Mouse (Mus musculus) mouse embryonic stem cell (cell line): ENCODE measurements around the gene Ralgps1.

Experiments used
- in situ Hi-C, 2 experiments: fragments of 300-500 bp; cut with MboI; formaldehyde crosslinking; loops; 1 replicate in 1 of 2; 3 replicates in 1 of 2; pipeline ENCODE4 v1.14.3; 2019 to 2020; ENCODE audit warnings: low sequenced_read_pairs in 2 of 2, low pct_unique_long_range_greater_than_20kb in 1 of 2, mixed read lengths in 1 of 2; ENCODE audit not compliant: unreplicated experiment in 1 of 2

Gene Ralgps1

DNA sequence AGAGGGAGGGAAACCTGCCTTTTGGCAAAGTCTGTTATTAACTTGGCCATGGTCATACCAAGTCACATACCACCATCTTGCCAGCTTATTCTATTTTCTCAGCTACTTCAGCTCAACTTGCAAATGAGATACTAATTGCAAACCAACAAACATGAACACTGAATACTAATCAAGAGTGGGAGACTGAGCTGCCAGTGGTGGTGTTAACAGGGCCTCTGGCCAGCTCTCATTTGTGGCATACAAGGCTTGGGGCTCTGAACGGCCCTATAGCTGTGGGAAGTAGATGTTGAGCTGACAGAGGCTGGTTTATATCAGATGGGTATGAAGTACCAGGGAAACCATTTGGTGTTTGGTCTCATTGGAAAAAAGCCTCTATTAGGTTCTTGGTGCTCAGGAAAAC is 104.2 kb downstream of the Ralgps1 start:
- in situ Hi-C loops = no loop called here

DNA sequence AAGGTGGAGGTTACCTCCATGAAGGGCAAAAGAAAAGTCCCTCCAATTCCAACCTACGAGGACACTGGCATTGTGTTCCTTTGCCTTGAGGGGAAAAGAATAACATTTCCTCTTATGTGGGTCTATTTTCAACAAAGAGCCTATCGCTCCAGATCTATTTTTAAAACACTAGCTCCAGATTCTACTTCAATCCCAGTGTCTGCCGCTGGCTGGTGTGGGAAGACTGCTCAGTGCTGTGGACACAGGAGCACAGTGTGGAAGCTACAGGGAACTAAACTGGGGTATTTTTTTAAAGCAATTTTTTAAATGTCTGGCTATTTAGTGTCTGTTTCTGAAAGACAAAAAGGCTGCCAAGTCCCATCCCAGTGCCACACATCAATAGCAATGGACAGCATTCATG is 105.5 kb downstream of the Ralgps1 start:
- in situ Hi-C loops = no loop called here

DNA sequence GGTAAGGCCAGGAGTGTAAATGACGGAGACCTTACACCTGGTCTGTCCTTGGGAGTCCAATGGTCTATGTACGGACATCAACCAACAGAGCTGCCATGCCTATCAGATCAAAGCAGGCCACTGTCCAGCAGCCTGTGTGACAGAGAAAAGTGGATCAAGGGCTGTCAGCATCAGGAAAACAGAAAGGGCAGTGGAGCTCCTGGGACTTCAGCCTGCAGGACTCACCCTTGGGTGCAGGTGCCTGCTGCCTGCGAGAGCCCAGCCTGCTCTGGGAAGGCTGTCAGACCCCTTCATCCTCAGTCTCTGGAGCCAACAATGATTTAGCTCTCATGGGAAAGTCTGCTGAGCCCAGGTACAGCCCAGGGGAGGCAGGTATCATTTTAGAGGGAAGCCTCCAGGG is 109.8 kb downstream of the Ralgps1 start:
- in situ Hi-C loops = no loop called here

DNA sequence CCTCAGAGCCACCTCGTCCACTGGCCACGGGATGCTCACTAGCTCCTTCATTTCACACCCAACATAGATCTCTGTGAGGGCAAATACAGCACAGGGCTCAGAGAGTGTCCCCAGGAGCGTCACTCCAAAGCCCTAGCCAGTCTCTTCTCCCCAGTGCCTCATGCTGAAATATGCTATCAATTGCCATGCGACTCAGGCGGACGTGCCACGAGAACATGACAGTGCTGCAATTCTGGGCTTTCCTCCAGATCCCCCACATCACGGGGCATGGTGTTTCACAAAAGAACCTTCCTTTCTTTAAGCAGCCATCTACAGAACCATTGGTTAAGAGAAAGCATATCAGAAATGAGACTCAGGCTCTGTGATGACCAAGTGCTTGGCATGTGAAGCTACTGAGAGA is 110.5 kb downstream of the Ralgps1 start:
- in situ Hi-C loops = no loop called here

DNA sequence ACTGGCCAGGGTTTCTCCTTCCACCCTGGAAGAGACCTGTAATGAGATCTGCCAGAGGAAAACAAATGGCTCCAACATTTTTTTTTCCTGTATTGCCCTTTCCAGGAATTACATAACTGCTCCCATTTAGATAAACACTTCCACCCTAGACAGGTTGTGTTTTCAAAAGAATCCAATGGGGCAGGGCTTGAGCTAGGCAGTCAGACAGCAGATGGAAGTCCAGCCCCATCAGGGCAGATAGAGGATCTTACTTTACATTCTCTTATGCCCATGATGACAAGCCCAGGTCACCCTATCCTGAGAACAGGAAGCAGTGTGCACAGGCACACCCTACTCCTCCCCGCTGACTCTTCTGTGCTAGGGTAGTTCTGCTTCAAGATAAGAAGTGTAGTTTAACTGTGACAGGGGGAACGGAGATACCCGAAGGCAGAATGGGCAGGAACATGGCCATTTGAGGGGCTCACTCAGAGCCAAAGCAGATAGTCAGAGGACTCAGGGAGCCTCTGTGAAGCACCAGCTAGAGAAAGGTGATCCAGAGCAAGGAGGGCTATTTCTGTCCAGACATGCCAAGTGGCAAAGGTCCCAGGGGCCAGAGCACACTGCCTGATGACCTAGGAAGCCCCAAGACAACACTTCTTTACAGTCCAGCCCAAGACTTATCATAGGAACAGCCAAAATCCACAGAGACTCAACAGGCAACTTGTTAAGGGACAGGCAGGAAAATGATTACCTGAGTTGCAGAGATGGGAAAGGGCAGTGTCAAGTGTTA is 114.3 kb downstream of the Ralgps1 start:
- in situ Hi-C loops = no loop called here

DNA sequence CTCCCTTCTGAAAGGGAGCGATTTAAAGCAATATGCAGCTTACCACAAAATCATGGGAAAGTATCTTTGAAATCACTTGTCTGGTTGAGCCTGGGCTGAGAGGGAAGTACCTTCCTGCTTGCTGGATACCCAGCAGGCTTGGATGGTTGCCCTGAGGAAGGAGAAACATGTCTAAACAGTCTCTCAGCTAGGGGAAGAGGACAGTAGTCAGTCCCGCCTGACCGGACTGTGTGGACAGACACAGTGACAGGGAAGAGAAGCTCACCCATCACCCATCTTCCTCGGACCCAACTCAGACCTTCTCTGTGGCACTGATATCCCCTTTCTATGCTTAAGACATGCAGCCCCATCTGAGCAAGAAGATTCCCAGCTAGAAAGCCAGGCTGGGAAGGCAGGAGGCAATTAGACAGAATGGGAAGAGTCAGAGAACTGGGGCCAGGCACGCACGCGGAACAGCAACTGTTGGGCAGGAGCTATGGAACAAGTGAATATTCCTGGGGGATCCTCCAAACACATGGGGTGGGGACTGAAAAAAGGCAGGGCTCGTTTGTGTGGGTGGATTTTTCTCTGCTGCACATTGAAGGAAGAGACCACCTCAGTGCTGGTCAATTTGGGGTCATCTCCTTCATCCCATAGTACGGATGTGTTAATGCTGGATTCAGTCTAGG is 116.8 kb downstream of the Ralgps1 start:
- in situ Hi-C loops = no loop called here

DNA sequence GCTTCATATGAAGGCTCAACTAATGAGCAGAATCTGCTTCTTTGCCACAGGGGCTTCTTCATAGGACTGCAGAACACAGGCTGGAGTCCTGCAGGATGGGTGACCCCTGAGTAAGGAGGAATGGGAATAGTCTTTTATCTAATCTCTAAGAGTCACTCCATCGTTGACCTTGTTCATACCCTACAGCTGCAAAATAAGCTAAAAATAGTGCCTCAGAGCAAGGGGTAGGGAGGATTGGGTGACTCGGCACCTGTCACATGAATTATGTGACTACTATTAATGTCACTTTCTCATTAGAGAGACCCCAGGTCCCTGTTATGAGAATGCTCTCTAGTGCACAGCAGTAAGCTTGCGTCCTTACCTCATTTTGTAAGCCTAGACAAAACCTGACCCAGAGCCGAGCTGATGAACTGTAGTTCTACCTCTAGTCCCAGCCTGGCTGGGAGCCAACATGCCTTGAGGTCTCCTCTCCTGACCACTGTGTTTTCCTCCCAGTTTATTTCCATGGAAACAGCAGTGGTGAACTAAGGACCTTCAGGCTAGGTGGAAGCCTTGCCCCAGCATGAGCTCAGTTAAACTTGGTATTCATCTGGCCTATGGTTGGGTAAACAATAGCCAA is 117.6 kb downstream of the Ralgps1 start:
- in situ Hi-C loops = no loop called here

DNA sequence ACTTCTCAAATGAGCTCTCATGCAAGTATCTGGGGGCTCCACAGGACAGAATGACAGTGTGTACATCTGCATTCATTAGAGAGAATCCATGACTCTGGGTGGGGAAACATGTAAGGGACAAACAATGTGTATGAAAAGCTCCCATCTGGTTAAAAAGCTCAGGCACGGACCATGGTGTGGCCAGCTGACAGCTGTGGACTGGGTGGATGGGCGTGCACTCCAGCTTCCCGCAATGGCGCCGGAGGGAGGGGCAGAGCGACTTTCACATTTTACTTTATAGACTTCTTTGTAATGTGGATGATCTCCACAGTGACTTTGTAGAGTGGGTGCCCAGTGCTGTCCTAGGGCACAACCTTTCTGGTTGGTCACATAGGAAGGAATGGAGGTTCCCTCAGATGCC is 118.5 kb downstream of the Ralgps1 start:
- in situ Hi-C loops = no loop called here

DNA sequence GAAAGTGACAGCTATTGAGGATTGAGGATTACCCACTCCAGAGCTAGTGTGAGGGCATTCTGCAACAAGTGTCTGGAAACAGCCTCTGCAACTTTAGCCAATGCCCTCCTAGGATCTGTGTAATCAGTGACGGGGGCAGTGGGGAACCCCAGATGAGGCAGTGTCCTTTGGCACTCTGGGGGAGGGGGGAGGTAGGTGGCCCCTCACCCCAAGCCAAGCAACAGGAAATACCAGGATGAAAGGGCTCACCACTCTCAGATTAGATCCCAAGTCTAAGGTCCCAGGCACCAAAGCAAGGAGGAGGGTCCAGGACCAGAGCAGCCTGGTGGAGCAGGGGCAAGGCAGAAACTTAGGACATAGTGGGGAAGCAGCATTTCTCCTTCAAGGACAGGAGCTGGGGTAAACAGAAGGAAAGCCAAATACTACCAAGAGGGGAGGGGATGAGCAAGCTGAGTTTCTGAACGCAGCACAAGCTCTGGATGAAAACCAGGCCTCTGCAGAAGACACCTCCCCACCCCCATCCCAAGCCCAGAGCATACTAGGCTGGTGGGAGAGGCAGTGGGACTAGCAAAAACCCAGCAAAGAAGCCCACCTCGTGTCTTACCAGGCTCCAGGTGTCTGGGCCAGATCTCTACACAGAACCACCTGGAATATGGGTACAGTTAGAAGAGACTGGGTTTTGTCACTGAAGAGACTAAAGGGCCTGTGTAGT is 121.2 kb downstream of the Ralgps1 start:
- in situ Hi-C loops = no loop called here

DNA sequence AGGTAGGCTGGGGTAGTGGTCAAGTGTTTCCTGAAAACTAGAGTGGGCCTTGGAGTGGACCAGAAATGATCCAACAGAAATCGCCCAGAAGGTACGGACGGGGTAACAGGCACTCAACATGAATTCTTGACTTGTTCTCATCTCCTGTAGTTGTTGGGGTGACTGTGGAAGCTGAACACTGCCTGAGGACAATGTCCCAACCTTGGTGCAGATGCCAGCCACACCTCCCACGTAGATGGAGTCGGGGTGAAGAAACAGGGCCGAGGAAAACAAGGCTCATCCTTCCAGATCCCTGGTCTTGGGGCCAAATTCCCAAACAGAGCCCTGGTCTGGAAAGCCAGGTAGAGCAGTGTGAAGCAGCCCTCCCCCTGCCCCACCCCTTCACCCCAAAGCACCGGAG is 122.7 kb downstream of the Ralgps1 start:
- in situ Hi-C loops = no loop called here

DNA sequence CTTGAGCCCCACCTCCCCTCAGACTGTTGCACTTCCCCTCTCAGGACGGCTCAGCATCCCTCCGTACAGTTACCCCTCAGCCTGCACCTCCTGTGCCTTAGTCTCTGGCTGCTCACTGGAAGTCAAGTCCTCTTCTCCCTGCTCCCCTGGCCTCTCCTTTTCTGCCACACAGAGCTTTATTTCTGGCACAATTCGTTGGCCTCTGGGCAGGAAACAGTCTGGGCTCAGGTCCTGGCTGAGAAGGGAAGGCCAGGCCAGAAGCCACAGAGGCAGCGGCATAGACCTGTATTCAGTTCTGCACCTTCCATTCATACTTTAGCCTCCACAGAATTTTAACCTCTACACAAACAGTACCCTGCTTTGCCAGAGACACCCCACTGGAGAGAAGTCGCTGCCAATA is 124.4 kb downstream of the Ralgps1 start:
- in situ Hi-C loops = no loop called here

DNA sequence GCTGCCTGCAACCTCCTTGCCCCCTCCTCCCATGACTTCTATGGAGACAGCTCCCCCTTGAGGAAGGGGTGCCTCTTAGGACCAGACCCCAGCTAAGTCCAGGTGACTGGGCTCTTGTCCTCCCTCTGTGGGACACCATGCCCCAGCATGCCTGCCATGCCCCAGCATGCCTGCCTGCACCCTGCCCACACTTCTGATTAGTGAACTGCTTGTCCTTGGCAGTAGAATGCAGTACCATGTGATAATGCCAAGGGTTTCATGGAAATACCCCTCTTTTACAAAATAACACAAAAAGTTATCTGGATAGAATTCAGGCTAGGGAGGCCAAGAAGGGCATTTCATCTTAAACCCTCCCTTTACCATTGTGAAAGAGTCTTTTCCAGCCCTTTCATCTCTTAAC is 125.9 kb downstream of the Ralgps1 start:
- in situ Hi-C loops = no loop called here

DNA sequence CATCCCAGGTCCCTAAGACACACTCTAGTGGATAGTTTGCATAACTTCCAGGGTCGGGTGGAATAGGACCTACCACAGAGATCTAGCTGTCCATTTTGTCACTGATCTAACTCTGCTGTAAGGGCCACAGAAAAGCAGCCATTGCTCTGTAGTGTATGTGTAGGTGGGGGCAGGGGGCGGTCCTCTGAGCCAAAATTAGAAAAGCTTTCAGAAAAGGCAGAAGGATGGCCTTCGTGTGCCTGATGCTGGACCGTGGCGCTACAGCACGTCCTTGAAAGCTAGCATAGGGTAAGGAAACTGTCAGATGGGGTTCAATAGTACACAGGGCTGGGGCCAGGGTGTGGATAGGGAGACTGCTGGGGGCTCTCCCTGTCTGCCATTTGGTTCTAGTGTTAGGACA is 126.4 kb downstream of the Ralgps1 start:
- in situ Hi-C loops = no loop called here

DNA sequence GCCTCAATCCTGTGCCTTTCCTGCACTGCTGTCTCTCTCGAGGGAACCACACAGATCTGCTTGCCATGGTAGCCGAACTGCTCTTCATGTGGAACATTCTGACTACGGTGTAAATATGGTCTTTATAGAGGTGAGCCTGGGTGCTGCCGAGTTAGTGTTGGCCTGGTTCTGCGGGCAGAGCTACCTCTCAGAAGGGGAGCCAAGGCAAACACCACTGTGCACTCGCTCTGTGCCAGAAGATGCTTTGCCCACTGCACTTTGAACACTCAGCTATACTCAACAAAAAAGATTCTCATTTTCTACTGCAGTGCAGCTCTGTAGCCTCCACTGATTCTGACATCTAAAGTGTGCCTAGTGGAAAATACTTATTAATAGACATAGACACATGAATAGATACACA is 133.7 kb downstream of the Ralgps1 start:
- in situ Hi-C loops = no loop called here

DNA sequence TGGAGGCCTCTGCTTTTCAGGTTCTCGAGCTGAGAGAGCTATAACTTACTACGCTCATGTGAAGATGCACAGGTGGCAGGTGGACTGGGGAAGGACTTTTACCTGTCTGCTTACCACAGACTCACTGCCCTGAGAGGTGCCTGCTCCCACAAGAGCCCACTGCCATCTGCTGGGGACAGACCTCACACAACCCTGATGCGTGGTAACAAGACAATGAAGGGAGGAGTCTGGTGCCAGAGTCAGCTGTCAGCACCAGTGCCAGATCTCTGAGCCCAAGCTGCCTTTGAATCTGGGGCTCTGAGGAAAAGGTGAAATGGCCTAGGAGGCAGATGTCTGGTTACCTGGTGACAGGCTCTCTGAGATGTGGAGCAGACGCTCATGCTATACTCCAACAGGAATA is 136.4 kb downstream of the Ralgps1 start:
- in situ Hi-C loops = no loop called here

DNA sequence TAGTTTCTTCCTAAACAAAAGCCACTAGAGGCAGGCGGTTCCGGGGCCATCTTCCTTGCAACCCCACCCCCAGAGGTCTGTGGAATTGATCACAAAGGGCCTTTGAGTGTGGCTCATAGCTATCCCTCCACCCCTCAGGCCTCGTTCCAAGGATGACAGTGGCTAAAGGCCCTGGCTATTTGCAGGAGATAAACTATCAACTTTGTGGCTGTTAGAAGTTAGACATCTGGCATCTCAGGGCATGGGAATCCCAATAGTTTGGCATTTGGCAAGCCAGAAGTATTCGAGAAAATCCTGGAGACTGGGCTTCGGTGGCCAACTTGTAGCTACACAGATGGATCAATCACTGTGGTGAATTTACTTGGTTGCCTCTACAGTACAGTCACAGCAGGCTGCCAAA is 137.4 kb downstream of the Ralgps1 start:
- in situ Hi-C loops = no loop called here

DNA sequence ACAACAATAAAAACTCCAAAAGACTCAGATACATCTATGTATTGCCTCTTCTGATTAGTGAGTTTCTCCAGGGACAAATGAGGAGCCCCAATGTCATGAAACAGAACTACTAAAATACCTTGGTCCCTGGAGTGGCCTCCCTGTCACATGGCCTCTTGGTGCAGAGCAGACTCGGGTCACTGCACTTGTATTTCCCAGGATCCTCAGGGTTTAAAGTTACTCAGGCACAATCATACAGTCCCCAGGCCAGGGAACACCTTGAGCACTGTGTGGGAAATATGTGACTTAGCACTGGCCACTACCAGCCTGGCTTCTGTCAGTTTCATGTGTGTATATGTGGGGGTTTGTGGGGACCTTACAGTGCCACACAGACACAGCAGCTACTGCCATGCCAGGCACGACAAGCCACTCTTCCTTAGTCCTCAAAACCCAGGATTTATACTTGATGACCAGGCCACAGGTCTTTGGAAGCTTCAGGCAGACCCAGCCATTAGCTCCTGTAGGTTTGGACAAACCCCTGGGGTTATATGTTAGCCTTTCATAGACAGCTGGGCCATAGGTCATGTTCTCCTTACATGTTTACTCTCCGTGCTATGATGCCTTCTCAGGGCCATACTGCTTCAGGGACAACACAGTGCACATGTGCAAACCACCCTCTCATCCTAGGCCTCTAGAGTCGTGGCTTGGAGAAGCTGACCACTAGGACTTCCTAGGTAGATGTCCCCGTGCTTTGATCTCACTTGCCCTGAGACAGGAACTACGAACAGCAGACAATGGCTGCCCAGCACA is 138.3 kb downstream of the Ralgps1 start:
- in situ Hi-C loops = no loop called here

DNA sequence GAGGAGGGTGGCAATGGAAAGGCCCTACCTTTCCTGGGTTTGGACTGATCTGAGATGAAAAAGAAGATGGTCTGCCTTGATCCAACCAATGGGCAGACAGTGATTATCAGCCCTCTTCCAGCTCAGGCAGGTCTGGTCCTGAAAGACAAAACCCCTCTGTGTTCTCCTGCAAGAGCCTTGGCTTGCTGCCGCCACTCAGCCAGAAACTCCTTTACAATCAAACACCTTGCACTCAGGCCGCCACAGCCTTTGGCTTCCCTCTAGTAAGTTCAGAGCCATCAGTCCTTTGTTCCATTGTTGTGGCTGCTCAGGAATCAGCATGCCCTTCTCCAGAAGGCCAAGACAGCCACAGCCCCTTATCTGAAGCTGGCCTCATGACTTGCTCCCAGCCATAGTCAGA is 139.5 kb downstream of the Ralgps1 start:
- in situ Hi-C loops = no loop called here

DNA sequence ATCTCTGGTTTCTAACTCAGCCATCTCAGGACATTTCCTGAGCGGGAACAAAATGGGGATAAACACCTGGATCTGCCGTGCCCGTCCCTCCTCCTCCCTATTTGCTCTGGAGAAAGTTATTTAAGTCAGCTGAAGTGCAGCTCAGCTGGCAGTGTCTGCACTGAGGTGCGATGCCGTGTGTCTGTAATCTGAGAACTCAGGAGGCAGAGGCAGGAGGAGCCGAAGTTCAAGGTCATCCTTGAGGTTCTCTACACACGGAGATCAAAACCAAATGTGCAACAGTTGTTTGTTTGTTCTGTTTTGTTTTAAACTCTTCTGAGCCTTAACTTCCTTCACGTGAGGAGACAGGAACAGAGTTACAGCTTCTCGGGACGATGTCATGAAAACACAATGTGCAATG is 140.6 kb downstream of the Ralgps1 start:
- in situ Hi-C loops = no loop called here
